Mouse (Mus musculus): ENCODE data around the gene Pgls.
A peak's percentile ranks its signal among the peaks of the same experiment; 100 is the strongest.

The Pgls gene

DNA sequence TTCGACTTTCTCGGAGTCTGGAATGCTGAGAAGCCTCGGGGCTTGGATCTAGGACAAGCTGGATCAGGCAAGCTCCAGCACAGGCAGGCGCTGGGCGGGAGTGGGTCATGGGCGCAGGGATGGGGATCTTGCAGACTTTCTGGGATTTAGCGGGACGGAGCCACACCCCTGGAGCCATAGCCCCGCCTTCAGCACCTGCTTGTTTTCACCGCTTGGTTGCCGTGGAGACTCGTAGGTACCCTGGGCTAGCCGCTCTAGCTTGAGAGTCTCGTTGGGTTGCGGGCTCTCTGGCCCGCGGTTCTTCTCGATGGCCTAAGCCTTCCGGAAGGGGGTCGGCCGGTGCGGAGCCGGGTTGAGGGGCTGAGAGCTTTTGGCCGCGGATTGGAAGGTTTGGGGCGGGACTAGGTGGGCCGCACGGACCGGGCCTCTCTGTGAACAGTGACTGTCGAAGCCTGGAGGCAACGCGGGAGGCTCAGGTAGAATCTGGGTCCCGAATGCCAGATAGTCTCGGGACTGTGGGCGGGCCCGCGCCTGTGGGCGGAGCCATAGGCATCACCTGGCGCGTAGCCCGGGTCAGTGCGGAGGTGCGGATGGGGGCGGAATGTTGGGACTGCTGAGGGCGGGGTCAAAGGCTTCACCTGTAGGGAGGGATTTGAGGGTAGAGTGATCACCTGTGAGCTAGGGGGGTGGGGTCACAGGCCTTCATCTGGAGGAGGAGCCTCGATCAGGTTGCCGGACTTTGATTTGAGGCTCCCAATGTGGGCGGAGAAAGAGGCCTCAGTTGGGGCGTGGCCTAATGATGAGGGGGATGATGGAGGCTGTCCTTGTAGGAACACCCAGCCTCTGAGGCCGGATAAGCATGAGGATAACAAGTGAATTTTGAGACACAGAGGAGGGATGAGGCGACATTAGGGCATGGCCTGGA lies 22.3 kb upstream of the Pgls start:
- peak; percentile 96 for DNase-seq (ENCODE audit: low spot score)

DNA sequence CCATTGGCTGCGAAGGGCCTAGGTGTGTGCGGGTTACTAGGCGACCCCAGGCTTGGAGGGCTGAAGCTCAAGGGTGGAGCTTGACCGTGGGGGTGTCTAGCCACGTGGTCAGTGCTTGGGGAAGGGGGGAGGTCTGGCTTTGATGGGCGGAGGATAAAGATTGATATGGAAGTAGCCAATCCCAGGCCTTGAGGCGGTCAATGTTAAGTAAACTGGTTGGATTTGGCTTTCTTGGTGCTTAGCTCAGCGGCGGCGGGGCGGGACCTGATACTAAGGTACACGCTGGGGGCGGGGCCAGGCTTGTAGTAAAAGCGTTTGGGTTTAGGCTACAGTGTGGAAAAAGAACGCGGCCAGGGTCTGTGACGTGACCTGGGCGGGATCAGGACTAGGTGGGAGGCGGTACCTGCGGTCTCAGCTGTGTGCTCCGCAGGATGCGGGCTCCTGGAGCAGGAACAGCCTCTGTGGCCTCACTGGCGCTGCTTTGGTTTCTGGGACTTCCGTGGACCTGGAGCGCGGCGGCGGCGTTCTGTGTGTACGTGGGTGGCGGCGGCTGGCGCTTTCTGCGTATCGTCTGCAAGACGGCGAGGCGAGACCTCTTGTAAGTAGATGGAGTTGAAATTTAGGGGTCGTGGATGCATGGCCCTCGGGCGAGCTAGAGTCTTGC lies 21.6 kb upstream of the Pgls start:
- DNase-seq (ENCODE audit: low spot score): peak; percentile 95

DNA sequence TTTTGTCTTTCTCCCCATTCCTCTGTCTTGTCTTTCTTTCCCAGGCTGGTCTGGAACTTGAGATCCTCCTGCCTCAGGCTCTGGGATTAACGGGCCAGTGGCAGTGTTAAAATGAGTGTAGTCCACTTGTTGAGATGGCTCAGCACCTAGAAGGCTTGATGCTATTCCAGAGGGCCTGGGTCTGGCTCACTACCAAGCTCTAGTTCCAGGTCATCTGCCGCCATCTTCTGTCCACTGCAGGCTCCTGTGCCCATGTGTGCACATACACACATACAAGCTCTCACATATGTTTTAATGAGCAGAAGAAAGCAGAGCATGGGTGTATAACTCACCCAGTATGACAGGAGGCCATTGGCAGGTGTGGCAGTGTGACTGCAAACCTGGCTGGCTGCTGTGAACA lies 19.9 kb upstream of the Pgls start:
- no peak for DNase-seq (ENCODE audit: low spot score)

DNA sequence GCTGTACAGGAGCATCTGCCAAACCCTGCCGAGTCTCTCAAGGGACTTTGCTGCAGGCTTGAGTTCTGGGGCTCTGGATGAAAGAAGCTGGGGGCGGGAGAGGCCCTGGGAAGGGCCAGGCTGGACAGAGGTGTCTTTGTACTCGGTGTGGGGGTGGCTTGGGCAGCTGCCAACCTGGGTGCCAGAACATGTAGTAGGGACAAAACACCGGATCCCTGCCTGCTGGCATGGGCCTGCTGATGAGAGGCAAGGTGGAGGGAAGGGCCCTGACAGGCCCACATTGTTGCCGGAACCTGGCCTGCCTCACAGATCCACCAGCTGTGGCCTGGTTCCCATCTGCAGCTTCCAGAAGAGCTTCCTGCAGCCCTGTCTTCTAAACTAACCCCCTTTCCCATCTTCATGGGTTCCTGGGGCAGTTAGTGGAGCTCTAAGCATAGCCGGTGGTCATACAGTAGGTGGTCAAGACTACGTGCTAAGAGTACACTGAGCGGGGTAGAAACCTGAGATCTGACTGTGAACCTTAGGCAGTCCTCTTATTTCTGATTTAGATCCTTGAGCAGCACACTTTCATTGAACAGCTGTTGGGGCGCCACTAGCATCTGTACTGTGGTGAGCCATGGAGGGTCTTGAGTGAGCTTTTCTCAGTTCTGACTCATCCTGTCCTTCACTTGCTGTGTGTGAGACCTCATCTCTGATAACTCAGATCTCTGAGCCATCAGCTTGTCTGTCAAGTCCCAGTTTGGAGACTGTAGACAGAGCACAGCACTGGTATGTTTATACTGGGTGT lies 18.9 kb upstream of the Pgls start:
- DNase-seq (ENCODE audit: low spot score): no peak

DNA sequence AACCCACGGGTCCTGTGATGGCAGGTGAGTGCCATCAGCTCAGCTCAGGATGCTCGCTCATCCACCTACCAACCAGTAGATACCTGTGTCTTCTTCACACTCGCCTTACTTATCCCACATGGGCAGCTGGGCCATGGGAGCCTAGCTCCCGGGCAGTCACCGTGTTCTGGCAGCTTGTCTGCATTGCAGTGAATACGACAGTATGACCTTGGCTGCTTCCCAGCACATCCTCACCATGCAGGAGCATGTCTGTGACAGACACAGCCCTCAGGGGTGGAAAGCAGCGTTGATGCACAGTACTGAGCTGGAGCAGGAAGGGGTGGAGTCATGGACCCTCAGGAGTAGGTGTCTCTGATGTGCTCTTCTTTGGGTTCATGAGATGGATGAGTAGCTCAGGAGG lies 17.6 kb upstream of the Pgls start:
- DNase-seq (ENCODE audit: low spot score): no peak

DNA sequence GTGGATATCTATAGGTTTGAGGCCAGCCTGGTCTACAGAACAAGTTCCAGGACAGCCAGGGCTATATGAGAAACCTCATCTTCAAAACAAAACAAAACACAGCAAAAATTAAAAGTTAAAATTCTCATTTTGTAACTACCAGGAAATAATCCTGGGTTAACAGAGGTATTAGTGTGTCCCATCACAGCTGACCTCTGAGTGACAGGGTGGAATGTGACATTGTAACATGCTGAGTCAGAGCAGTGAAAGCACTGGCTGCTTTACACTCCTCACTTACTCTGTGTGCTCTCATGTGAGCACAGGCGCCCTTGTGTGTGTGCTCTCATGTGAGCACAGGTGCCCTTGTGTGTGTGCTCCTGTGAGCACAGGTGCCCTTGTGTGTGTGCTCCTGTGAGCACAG lies 17.0 kb upstream of the Pgls start:
- no peak for DNase-seq (ENCODE audit: low spot score)

DNA sequence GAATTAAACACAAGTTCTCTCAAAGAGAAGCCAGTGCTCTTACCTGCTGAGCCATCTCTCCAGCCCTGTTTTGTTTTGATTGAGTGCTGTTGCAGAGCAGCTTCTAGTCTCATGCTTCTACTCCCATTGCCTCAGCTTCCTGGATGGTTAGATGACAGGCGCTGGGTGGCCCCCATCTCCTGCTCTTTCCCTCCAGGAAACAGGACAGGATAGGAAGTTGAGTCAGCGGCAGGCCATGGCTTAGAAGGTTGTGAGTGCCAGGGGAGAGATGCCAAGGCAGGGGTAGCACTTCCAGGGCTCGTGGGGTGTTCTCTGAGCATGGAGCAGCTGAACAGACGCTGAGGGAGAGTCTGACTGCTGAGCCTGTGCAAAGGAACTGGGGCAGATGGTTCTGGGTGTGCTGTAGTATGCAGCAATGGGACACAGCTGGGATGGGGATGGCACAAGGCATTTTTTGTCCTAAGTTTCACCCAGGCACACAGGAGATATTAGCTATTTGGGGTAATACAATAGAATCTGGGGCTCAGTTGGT lies 14.1 kb upstream of the Pgls start:
- DNase-seq (ENCODE audit: low spot score): no peak

DNA sequence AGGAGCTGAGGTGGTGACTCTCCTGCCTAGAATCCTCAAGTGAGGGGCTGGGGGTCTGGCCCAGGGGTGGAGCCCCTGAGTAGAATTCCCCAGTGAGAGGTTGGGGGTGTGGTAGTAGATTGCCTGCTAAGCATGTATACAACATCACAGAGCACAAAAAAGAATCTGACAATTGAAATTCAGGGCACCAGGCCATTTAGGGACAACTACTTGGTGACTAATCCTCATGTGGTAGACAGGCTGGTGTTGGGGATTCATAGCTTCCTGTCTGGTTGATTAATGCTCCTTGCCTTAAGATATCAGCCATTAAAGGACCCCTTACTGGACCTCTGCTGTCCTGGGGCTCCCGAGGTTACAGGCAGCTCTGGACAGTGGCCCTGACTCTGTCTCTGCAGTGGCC lies 13.0 kb upstream of the Pgls start:
- DNase-seq (ENCODE audit: low spot score): no peak

DNA sequence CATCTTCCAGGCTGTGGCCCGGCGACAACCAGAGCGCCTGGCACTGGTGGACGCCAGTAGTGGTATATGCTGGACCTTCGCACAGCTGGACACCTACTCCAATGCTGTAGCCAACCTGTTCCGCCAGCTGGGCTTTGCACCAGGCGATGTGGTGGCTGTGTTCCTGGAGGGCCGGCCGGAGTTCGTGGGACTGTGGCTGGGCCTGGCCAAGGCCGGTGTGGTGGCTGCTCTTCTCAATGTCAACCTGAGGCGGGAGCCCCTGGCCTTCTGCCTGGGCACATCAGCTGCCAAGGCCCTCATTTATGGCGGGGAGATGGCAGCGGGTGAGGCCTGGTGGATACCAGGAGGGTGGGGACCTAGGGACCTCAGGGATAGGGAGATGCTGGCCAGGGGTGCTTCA lies 12.5 kb upstream of the Pgls start:
- DNase-seq (ENCODE audit: low spot score): no peak

DNA sequence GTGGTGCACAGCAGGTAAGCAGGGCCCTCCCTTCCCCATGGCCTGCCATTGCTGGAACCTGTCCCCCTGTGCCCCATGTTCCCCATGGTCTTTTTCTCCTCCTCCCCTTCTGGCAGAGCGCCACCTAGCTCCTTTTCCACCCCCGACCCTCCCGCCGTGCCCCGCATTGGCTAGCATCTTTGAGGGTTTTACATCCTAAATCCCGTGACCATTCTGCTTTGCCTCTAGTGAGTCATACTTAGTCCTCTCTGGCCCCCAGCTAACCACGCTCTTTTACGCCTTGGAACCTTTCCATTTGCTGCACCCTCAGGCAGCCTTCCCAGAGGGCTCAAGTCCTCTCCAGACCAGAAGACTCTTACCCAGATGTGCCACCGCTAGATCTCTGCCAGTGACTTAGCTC lies 11.8 kb upstream of the Pgls start:
- DNase-seq (ENCODE audit: low spot score): no peak

DNA sequence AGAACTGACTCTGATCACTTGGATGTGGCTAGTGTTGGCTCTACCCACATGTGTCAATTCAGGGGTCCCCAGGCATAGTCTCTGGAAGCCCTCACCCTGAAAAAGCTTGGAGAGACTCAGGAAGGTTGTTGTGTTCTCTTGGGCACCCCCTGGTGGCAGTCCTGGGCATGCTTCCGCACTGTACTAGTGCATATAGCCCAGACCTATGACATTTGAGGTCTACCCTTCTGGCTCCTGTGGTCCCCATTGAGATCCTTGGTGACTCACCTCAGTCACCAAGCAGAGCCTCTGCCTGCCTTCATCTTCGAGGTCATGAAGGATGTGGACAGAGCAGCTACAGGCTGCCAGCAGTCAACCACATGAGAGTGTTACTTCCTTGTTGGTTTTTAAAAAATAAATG lies 5.1 kb upstream of the Pgls start:
- DNase-seq (ENCODE audit: low spot score): peak; percentile 67

DNA sequence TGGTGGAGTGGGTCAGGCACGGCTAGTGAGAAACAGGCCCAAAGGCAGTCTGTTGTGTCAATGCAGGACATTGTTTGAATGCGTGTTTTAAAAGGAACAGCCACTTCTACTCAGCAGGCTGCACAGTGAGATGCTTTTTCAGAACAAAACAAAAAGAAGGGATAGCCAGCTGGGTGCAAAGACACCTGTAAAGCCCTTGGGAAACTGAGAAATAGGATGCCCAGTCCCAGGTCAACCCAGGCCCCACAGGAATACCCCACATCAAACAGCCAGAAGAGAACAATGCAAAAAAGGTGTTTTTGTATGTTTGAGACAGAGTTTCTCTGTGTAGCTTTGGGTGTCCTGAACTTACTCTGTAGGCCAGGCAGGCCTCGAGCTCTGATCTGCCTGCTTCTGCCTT lies 3.2 kb upstream of the Pgls start:
- DNase-seq (ENCODE audit: low spot score): no peak

DNA sequence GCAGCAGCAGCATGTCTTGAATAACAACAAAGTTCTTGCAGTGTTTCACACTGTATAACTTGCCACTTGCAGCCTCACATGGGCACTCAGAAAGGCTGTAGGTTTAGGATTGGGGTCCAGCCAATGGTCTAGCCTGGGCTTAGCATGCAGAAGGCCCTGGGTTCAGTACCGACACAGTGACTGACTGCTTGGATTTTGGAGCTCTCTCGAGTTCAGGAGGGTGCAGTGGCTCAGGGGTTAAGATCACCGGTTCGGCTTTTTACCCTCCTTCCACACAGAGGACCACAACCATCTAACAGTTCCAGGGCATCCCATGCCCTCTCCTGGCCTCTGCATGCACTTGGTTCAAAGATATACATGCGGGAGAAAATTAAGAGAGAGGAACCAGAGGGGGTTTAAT lies 959 bp upstream of the Pgls start:
- DNase-seq (ENCODE audit: low spot score): no peak

DNA sequence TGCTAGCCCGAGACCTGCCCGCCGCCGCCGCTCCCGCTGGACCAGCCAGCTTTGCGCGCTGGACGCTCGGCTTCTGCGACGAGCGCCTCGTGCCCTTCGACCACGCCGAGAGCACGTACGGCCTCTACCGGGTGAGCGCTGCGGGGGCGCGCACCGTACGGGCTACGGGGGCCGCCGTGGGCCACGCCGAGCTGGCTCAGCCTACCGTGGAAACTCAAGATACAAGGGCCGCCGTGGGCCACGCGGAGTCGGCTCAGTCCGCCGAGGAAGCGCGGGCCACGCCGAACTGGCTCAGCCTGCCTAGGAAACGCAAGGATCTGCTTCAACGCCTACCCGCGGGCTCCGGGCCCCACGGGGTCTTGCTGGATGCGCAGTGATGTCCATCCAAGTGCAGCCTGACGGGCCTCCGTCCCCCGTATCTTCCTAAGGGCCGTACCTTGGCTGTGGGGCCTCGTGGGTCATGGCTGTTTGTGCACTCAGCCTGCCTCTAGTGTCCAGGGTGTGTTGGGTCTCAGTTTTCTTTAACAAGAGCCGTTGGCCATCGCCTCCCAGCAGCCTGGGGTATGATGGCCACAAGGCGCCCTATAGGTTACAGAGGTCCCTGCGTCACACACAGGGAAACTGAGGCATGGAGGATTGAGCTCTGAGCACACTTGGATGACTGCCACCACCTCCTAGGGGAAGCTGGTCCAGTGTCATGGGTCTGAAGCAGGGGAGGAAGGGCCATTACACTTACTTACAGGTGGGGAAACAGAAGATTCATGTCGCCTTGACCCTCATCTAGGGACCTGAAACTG lies 596 bp downstream of the Pgls start:
- DNase-seq (ENCODE audit: low spot score): no peak

DNA sequence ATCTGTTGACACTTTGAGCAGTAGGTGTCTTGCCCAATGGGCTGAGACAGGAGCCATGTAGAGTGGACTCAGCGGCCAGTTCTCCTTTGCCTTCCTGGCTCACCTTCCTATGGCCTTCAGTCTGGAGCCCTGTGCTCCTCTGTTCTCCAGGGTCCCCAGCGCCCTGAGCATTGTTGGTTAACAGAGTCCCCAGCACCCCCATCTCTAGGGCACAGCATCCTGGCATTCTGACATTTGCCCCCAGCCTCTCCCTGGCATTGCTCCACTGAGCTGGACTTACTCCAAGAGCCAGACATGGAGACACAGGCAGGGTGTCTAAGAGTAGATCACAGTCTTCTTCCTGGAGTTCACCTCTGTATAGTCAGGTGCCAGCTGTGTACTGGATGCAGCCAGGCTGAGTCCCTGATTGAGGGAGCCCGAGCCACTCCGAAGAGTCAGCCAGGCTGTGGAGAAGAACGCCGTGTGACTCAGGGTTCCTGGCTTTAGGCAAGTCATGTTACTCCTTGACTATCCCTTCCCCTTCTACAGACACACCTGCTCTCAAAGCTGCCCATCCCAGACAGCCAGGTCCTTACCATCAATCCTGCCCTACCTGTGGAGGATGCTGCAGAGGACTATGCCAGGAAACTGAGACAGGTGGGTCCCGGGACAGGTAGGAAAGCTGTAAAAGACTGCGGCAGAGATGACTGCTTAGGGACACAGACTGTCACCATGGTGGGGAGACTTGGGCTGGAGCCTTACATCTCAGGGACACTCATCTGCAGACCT lies 1.8 kb downstream of the Pgls start:
- no peak for DNase-seq (ENCODE audit: low spot score)

DNA sequence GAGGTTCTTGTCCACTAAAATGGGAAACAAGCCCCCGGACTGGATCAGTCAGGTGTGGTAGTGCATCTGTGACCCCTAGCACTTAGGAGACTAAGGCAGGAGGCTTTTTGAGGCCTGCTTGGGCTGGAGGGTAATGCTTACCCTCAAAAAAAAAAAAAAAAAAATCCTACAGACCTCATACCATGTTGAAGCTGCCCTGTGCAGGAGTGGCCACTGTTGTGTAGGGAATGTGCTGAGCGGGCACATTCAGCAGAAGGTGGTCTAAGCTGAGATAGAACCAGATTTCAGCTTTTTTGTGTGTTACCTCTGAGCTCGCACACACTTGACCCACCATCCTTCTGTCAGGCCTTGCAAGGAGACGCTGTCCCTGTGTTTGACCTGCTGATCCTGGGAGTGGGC lies 2.3 kb downstream of the Pgls start:
- DNase-seq (ENCODE audit: low spot score): no peak

DNA sequence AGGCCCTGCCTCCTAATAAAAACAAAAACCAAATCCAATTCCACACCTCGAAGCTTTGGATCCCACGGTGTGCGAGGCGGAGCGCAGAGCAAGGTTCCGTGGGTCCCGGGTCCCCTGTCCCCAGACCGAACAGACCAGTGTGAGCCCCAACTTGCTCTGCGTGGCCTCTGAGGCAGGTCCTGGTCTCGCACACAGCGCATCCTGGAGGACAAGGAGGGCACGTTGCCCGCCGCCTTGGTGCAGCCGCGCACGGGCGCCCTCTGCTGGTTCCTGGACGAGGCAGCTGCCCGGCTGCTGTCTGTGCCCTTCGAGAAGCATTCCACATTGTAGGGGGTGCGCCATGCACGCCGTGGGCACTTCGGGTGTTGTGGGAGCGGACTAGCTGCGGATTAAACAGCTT lies 3.9 kb downstream of the Pgls start:
- DNase-seq (ENCODE audit: low spot score): peak; percentile 85

DNA sequence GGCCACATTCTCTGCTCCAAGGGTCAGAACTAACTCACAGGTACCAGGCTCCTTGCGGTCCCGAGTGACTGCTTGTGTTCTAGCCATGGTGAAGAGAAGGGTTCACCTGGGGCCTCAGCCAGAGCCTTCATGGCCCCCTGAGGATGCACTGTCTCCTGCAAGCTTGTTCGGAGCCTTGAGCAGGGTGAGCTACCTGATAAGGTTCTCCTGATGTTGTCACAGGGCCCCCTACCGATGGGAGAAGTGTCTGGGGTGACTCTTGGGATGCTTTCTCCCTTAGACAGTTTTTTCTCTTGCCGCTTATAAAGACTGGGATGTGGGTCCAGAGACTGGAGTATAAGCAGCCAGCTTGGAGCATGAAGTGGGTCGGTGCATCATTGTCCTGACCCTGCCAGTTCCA lies 4.4 kb downstream of the Pgls start:
- no peak for DNase-seq (ENCODE audit: low spot score)

DNA sequence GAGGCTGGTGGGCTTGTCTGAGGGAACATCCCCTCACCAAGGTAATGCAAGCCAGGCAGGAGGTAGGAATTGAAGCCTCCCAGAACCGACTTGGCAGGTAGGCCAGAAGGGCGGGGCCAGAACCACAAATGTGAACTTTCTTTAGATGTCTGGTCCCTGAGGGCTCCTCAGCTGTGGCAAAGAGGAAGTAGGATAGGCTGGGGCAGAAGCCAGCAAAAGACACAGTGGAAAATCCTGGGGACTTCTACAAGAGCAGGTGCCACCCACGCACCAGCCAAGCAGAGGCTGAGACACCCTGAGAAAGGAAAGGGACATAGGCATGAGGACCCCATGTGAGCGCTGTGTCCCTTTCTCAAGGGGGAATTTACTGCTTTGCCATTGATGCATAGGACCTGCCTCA lies 4.8 kb downstream of the Pgls start:
- DNase-seq (ENCODE audit: low spot score): no peak

DNA sequence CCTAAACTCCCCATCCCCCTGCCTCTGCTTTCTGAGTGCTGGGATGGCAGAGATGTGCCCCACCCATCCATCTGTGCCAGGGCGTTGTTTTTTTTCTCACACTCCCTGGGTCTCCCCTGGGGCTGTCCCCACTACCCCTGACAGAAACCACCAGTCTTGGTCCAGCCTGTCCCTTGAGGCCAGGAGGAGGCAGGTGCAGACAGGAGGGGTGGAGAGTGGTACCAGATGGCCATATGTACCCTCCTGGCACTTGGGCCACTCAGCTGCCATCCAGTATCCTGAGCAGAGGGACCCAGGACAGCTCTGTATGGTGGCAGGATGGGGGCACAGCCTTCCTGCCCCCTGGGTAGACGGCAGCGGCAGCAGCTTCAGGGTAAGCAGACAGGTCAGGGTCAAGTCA lies 5.5 kb downstream of the Pgls start, which contains the start of gene Fam129c:
Gene Fam129c, plus strand, starts transcription at position 198 of the 400 bp plus-strand sequence.
- no peak for DNase-seq (ENCODE audit: low spot score)

DNA sequence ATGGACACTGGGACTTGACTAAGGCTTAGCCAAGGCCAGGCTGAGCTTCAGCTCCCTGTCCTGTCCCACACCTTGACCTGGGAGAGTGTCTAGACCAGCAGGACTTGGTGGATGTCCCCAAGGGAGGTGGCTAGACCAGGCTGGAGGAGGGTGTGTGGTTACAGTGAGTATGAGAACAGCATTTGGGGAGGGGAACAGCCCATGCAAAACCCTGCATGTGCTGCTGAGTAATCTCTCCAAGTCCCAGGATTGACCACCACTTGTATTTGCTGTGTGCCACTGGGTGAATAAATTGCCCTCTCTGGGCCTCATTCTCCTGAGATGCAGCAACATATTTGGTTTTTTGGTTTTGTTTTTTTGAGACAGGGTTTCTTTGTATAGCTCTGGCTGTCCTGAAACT lies 6.4 kb downstream of the Pgls start:
- no peak for DNase-seq (ENCODE audit: low spot score)

Measured in embryo, embryonic 10.5 days (tissue).